Comparison of ENCODE assay signal across 8 mouse cellular contexts in the genomic region with DNA sequence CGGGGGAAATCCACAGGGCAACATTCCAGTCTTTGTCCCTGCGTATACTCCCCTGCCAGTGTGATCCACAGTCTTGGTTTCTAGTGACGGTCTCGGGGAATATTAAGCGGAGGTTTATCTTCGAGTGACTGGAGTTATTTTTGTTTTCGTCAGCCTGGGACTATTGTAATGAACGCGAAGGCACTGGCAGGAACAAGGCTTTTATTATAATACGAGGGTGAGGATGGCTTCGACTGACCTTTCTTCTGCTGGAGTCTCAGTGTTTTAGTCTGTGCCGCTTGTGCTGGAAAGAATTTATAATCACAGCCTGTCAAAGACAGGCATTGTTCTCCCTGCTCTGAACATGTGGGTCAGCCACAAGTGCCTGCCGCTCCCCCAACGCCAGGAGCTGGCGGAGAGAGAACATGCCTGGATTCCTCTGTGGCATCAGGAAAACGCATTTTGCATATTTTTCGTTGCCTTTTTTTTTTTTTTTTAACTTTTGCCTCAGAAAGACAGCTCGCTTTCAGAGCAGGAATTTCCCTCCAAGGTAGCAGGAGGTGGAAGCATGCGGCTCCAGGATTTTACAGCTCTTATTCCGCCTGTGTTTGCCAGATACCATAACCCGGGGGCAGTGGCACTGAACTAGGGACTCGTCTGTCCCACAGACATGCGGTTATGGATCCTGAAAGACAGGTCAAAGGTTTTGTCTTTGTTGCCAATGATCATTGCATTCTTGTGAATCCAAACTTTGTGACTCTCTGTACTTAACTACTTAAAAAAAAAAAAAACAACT.
DNase-seq lines count a peak whose midpoint lies in the region; ATAC-seq lines count a peak whose summit lies in the region.

No protein-coding gene starts in this region.

- peaks cover 41% of the 10 kb centered on the region for H3K4me1 ChIP-seq in forebrain, embryonic 10.5 days
- peaks cover 33% of the 10 kb centered on the region for H3K4me1 ChIP-seq in hindbrain, embryonic 14.5 days (replicated peaks; ENCODE audit: control insufficient read depth, insufficient read depth, low read length)
- H3K4me1 ChIP-seq in midbrain, embryonic 13.5 days (replicated peaks) = peaks cover 32% of the 10 kb centered on the region

- DNase-seq in cerebellum, adult 9-11 months = peak; percentile 32
- no peak for DNase-seq in cerebellum, adult 11 months
- peak; percentile 59 for DNase-seq in forebrain, embryonic 10.5 days (ENCODE audit: extremely low spot score, low spot score)
- peak; percentile 57 for DNase-seq in hindbrain, embryonic 14.5 days (ENCODE audit: low spot score)
- DNase-seq in layer of hippocampus, postnatal 10 days (ENCODE audit: low spot score in 2 of 2) = peak; percentile 44 to 60
- peak; percentile 23 for DNase-seq in yolk sac, embryonic 10.5 days (ENCODE audit: low spot score)
- DNase-seq in spleen, adult 12 weeks (ENCODE audit: low spot score) = no peak

- no peaks in the 10 kb centered on the region for H3K27me3 ChIP-seq in forebrain, embryonic 10.5 days (ENCODE audit: poor library complexity, severe bottlenecking)
- H3K27me3 ChIP-seq in hindbrain, embryonic 14.5 days (ENCODE audit: control insufficient read depth, insufficient read depth, low read length) = no peaks in the 10 kb centered on the region
- H3K27me3 ChIP-seq in midbrain, embryonic 13.5 days = no peaks in the 10 kb centered on the region

- peak; percentile 83 for ATAC-seq in hindbrain, embryonic 14.5 days (ENCODE audit: low FRiP score)
- ATAC-seq in midbrain, embryonic 13.5 days = peak; percentile 87

- no peaks in the 10 kb centered on the region for H3K9me3 ChIP-seq in forebrain, embryonic 10.5 days
- H3K9me3 ChIP-seq in hindbrain, embryonic 14.5 days (ENCODE audit: control insufficient read depth, low read length) = no peaks in the 10 kb centered on the region
- H3K9me3 ChIP-seq in midbrain, embryonic 13.5 days = no peaks in the 10 kb centered on the region

- peak overlapping the region; percentile 54 for H3K4me2 ChIP-seq in hindbrain, embryonic 14.5 days (replicated peaks)
- peak overlapping the region; percentile 57 for H3K4me2 ChIP-seq in midbrain, embryonic 13.5 days (replicated peaks)

- H3K9ac ChIP-seq in hindbrain, embryonic 14.5 days = peak overlapping the region; percentile 50
- H3K9ac ChIP-seq in midbrain, embryonic 13.5 days (replicated peaks) = peak overlapping the region; percentile 56

- peak overlapping the region; percentile 82 for H3K27ac ChIP-seq in forebrain, embryonic 10.5 days
- H3K27ac ChIP-seq in hindbrain, embryonic 14.5 days = peak overlapping the region; percentile 72
- peak overlapping the region; percentile 78 for H3K27ac ChIP-seq in midbrain, embryonic 13.5 days

- H3K36me3 ChIP-seq in forebrain, embryonic 10.5 days (replicated peaks) = no peaks in the 10 kb centered on the region
- no peaks in the 10 kb centered on the region for H3K36me3 ChIP-seq in hindbrain, embryonic 14.5 days (replicated peaks; ENCODE audit: control insufficient read depth, insufficient read depth)
- H3K36me3 ChIP-seq in midbrain, embryonic 13.5 days = no peaks in the 10 kb centered on the region

- peak overlapping the region; percentile 39 for H3K4me3 ChIP-seq in forebrain, embryonic 10.5 days
- peak overlapping the region; percentile 14 for H3K4me3 ChIP-seq in hindbrain, embryonic 14.5 days (replicated peaks; ENCODE audit: low read length)
- H3K4me3 ChIP-seq in midbrain, embryonic 13.5 days (replicated peaks) = peak overlapping the region; percentile 29

- WGBS in forebrain, embryonic 10.5 days = 19% methylated on average over 23 of the region's 23 CpGs
- 2% methylated on average over 23 of the region's 23 CpGs for WGBS in hindbrain, embryonic 14.5 days
- WGBS in midbrain, embryonic 13.5 days = 3% methylated on average over 23 of the region's 23 CpGs

Comparison
In these comparisons a context has a peak if more than half of its experiments do, and no peak if none do; other contexts are left out.
1. DNase-seq: peak in cerebellum, adult 9-11 months (single experiment), forebrain, embryonic 10.5 days (single experiment), hindbrain, embryonic 14.5 days (single experiment), layer of hippocampus, postnatal 10 days (2 of 2) and yolk sac, embryonic 10.5 days (single experiment); none in cerebellum, adult 11 months (single experiment) and spleen, adult 12 weeks (single experiment).
2. Peak in every context shown above with its lines, with median percentiles within 50 percentile points of each other: H3K27ac ChIP-seq and H3K4me3 ChIP-seq.